Mouse (Mus musculus): ENCODE data around the gene Pram1.
"Not testable (repeated sequence)": the region's sequence is repeated elsewhere in the genome, so short reads cannot be mapped to it uniquely, and the experiment has no call there.

The Pram1 gene

GRCm38 (mm10) chr17:33637516-33638276 lies at the start of gene Pram1:
TSS of gene Pram1 (plus strand) at chr17:33638056.
- peak; percentile 24 for DNase-seq

GRCm38 (mm10) chr17:33597271-33597670 lies 40.6 kb upstream of the Pram1 start:
- no peak for DNase-seq

- no peak for DNase-seq
Observed at GRCm38 (mm10) chr17:33598506-33598905, 39.4 kb upstream of the Pram1 start.

- no peak for DNase-seq
Observed at GRCm38 (mm10) chr17:33599836-33600475, 37.9 kb upstream of the Pram1 start.

GRCm38 (mm10) chr17:33600831-33601230 lies 37.0 kb upstream of the Pram1 start:
- DNase-seq, result no peak

GRCm38 (mm10) chr17:33601947-33602346 lies 35.9 kb upstream of the Pram1 start:
- DNase-seq, result no peak

- DNase-seq, result peak; percentile 61
Observed at GRCm38 (mm10) chr17:33607273-33607672, 30.6 kb upstream of the Pram1 start.

- no peak for DNase-seq
Observed at GRCm38 (mm10) chr17:33610548-33610947, 27.3 kb upstream of the Pram1 start.

- not testable (repeated sequence) for DNase-seq
Observed at GRCm38 (mm10) chr17:33613726-33614125, 24.1 kb upstream of the Pram1 start.

GRCm38 (mm10) chr17:33627281-33627680 lies 10.6 kb upstream of the Pram1 start:
- DNase-seq, result peak; percentile 0

GRCm38 (mm10) chr17:33628621-33629486 lies 9.0 kb upstream of the Pram1 start, which contains the start of gene Zfp414:
TSS of gene Zfp414 (plus strand) at chr17:33629090.
- peak; percentile 94 for DNase-seq

- DNase-seq, result peak; percentile 14
Observed at GRCm38 (mm10) chr17:33629487-33630125, 8.2 kb upstream of the Pram1 start.

GRCm38 (mm10) chr17:33630171-33630895 lies 7.5 kb upstream of the Pram1 start:
- peak; percentile 2 for DNase-seq

- DNase-seq, result peak; percentile 2
Observed at GRCm38 (mm10) chr17:33631236-33631635, 6.6 kb upstream of the Pram1 start.

GRCm38 (mm10) chr17:33631796-33632195 lies 6.1 kb upstream of the Pram1 start:
- DNase-seq, result no peak

- no peak for DNase-seq
Observed at GRCm38 (mm10) chr17:33637038-33637437, 818 bp upstream of the Pram1 start.

GRCm38 (mm10) chr17:33639743-33640142 lies 1.9 kb downstream of the Pram1 start:
- DNase-seq, result peak; percentile 43

GRCm38 (mm10) chr17:33644068-33644467 lies 6.2 kb downstream of the Pram1 start:
- no peak for DNase-seq

GRCm38 (mm10) chr17:33645073-33645472 lies 7.2 kb downstream of the Pram1 start:
- DNase-seq, result no peak

- no peak for DNase-seq
Observed at GRCm38 (mm10) chr17:33649781-33650475, 12.1 kb downstream of the Pram1 start.

- no peak for DNase-seq
Observed at GRCm38 (mm10) chr17:33666813-33667212, 29.0 kb downstream of the Pram1 start.
